Mouse (Mus musculus) myocyte (in vitro differentiated cells): ENCODE measurements around the gene Boc. TPM values are rescaled to one million over a fixed set of nuclear protein-coding genes. Genes with fewer than 3 reads are reported as not detected.

Experiments used
- H3K27me3 ChIP-seq: one replicate; pipeline ENCODE4 v1.6.1; 2011; ENCODE audit not compliant: control insufficient read depth, insufficient read depth, insufficient read length
- H3K36me3 ChIP-seq: one replicate; pipeline ENCODE4 v1.6.1; 2011; ENCODE audit not compliant: control insufficient read depth, insufficient read depth
- H3K4me2 ChIP-seq: one replicate; pipeline ENCODE4 v1.6.1; 2011; ENCODE audit warnings: low read depth, control low read depth
- H3K4me3 ChIP-seq: one replicate; pipeline ENCODE4 v1.5.1; 2011; ENCODE audit warnings: mild to moderate bottlenecking, control low read depth, moderate library complexity
- H3K79me2 ChIP-seq: one replicate; pipeline ENCODE4 v1.6.1; 2011; ENCODE audit not compliant: control insufficient read depth, insufficient read depth
- H3ac ChIP-seq: one replicate; pipeline ENCODE4 v1.6.1; 2011; ENCODE audit not compliant: control insufficient read depth, insufficient read length
- CEBPB ChIP-seq: IDR thresholded peaks from 2 replicates; pipeline ENCODE4 v1.6.1; 2011; ENCODE audit warnings: mild to moderate bottlenecking, moderate library complexity; ENCODE audit not compliant: poor library complexity, insufficient read depth, severe bottlenecking
- E2F4 ChIP-seq: IDR thresholded peaks from one replicate; pipeline ENCODE4 v1.6.1; 2011; ENCODE audit warnings: mild to moderate bottlenecking, control low read depth, moderate library complexity; ENCODE audit not compliant: insufficient read depth
- MAX ChIP-seq: IDR thresholded peaks from one replicate; pipeline ENCODE4 v1.6.1; 2011; ENCODE audit warnings: low read depth, mild to moderate bottlenecking, control low read depth
- MYOD1 ChIP-seq, 3 experiments: IDR thresholded peaks; one replicate each; pipeline ENCODE4 v1.6.1; 2011; ENCODE audit warnings: control low read depth in 2 of 3, low read depth in 2 of 3, mild to moderate bottlenecking in 2 of 3, moderate library complexity in 1 of 3; ENCODE audit not compliant: insufficient read length in 2 of 3, control insufficient read depth in 1 of 3
- MYOG ChIP-seq, 3 experiments: IDR thresholded peaks; one replicate each; pipeline ENCODE4 v1.6.1; 2011; ENCODE audit warnings: control low read depth in 2 of 3, low read depth in 2 of 3, mild to moderate bottlenecking in 2 of 3; ENCODE audit not compliant: insufficient read length in 2 of 3, control insufficient read depth in 1 of 3, insufficient read depth in 1 of 3
- POLR2A ChIP-seq: IDR thresholded peaks from one replicate; pipeline ENCODE4 v1.6.1; 2011; ENCODE audit warnings: low read depth, mild to moderate bottlenecking, control low read depth, moderate library complexity; ENCODE audit not compliant: insufficient read length
- POLR2AphosphoS2 ChIP-seq: IDR thresholded peaks from one replicate; pipeline ENCODE4 v1.6.1; 2011; ENCODE audit warnings: low read depth, control low read depth; ENCODE audit not compliant: insufficient read length
- REST ChIP-seq: IDR thresholded peaks from one replicate; pipeline ENCODE4 v1.6.1; 2011; ENCODE audit warnings: mild to moderate bottlenecking, control low read depth, moderate library complexity; ENCODE audit not compliant: insufficient read depth, insufficient read length
- SRF ChIP-seq: IDR thresholded peaks from one replicate; pipeline ENCODE4 v1.6.1; 2011; ENCODE audit warnings: low read depth; ENCODE audit not compliant: control insufficient read depth, insufficient read length
- TCF12 ChIP-seq: IDR thresholded peaks from one replicate; pipeline ENCODE4 v1.6.1; 2011; ENCODE audit warnings: mild to moderate bottlenecking, control low read depth; ENCODE audit not compliant: poor library complexity, insufficient read depth, severe bottlenecking
- TCF3 ChIP-seq: IDR thresholded peaks from one replicate; pipeline ENCODE4 v1.6.1; 2011; ENCODE audit warnings: low read depth, control low read depth; ENCODE audit not compliant: insufficient read length
- USF1 ChIP-seq: IDR thresholded peaks from one replicate; pipeline ENCODE4 v1.6.1; 2011; ENCODE audit warnings: low read depth, mild to moderate bottlenecking, control low read depth, moderate library complexity
- polyA plus RNA-seq: library from polyadenylated mRNA; unstranded; fragments of >200 nt; fragmentation: generic; extraction: Trizol; gene quantifications from one replicate; pipeline ENCODE4 v1.2.1, GENCODE M21; 2012; ENCODE audit warnings: missing spikeins

Gene Boc
- polyA plus RNA-seq, 1 experiment: 7.5 TPM

- H3K36me3 ChIP-seq: peaks cover 9% of the 10 kb centered on the region
- TF ChIP-seq TCF12: no peak
- no peak for TF ChIP-seq MYOG (IDR thresholded peaks at IDR 0.05; ENCODE audit: control insufficient read depth in 1 of 3, insufficient read depth in 1 of 3, insufficient read length in 2 of 3, low read depth in 2 of 3)
- no peak for TF ChIP-seq TCF3
- TF ChIP-seq SRF: no peak
- TF ChIP-seq REST: no peak
- TF ChIP-seq POLR2A: no peak
- no peak for TF ChIP-seq CEBPB
- no peak for TF ChIP-seq MYOD1 (IDR thresholded peaks at IDR 0.05; ENCODE audit: control insufficient read depth in 1 of 3, insufficient read length in 2 of 3, low read depth in 2 of 3)
- TF ChIP-seq E2F4: no peak
- no peak for TF ChIP-seq MAX
- TF ChIP-seq POLR2AphosphoS2: no peak
- TF ChIP-seq USF1: no peak
- H3K4me3 ChIP-seq: no peak overlapping the region
- H3K27me3 ChIP-seq: no peaks in the 10 kb centered on the region
- H3K79me2 ChIP-seq: no peaks in the 10 kb centered on the region
- H3ac ChIP-seq: no peak overlapping the region
- peak overlapping the region; percentile 44 for H3K4me2 ChIP-seq
Observed at GRCm38 (mm10) chr16:44494441-44495108, 64.1 kb downstream of the Boc start.

- Histone ChIP-seq H3K79me2 (no peaks in the 10 kb centered on the region), H3ac (no peak overlapping the region), H3K4me3 (no peak overlapping the region), H3K4me2 (peak overlapping the region; percentile 44), H3K36me3 (peaks cover 9% of the 10 kb centered on the region), H3K27me3 (no peaks in the 10 kb centered on the region)
- TF ChIP-seq MYOG (IDR thresholded peaks at IDR 0.05; ENCODE audit: control insufficient read depth in 1 of 3, insufficient read depth in 1 of 3, insufficient read length in 2 of 3, low read depth in 2 of 3) (no peak), E2F4 (no peak), MAX (no peak), TCF3 (no peak), TCF12 (no peak), SRF (no peak), POLR2AphosphoS2 (no peak), USF1 (no peak), CEBPB (no peak), REST (no peak), MYOD1 (IDR thresholded peaks at IDR 0.05; ENCODE audit: control insufficient read depth in 1 of 3, insufficient read length in 2 of 3, low read depth in 2 of 3) (no peak), POLR2A (no peak)
Observed at GRCm38 (mm10) chr16:44493868-44494267, 64.8 kb downstream of the Boc start.

- Histone ChIP-seq H3K4me3 (no peak overlapping the region), H3ac (no peak overlapping the region), H3K36me3 (no peaks in the 10 kb centered on the region), H3K27me3 (no peaks in the 10 kb centered on the region), H3K4me2 (no peak overlapping the region), H3K79me2 (no peaks in the 10 kb centered on the region)
- TF ChIP-seq USF1 (no peak), POLR2AphosphoS2 (no peak)
Observed at GRCm38 (mm10) chr16:44492706-44493105, 66.0 kb downstream of the Boc start.

- no peaks in the 10 kb centered on the region for H3K36me3 ChIP-seq
- no peak for TF ChIP-seq MYOG (IDR thresholded peaks at IDR 0.05; ENCODE audit: control insufficient read depth in 1 of 3, insufficient read depth in 1 of 3, insufficient read length in 2 of 3, low read depth in 2 of 3)
Observed at GRCm38 (mm10) chr16:44492151-44492550, 66.5 kb downstream of the Boc start.

GRCm38 (mm10) chr16:44491051-44491450, 67.6 kb downstream of the Boc start:
- H3ac ChIP-seq: no peak overlapping the region
- no peaks in the 10 kb centered on the region for H3K36me3 ChIP-seq
- no peak for TF ChIP-seq SRF
- TF ChIP-seq MYOD1 (IDR thresholded peaks at IDR 0.05; ENCODE audit: control insufficient read depth in 1 of 3, insufficient read length in 2 of 3, low read depth in 2 of 3): no peak
- TF ChIP-seq TCF3: no peak
- no peak for TF ChIP-seq USF1
- no peak for TF ChIP-seq MAX
- TF ChIP-seq REST: no peak
- TF ChIP-seq E2F4: no peak
- TF ChIP-seq TCF12: no peak
- no peak for TF ChIP-seq POLR2AphosphoS2
- no peak for TF ChIP-seq CEBPB
- TF ChIP-seq MYOG (IDR thresholded peaks at IDR 0.05; ENCODE audit: control insufficient read depth in 1 of 3, insufficient read depth in 1 of 3, insufficient read length in 2 of 3, low read depth in 2 of 3): no peak
- TF ChIP-seq POLR2A: no peak
- H3K27me3 ChIP-seq: no peaks in the 10 kb centered on the region
- H3K79me2 ChIP-seq: no peaks in the 10 kb centered on the region
- H3K4me3 ChIP-seq: no peak overlapping the region
- peak overlapping the region; percentile 24 for H3K4me2 ChIP-seq

More at GRCm38 (mm10) chr16:44492151-44492550, 66.5 kb downstream of the Boc start:
- Histone ChIP-seq H3ac (no peak overlapping the region), H3K27me3 (no peaks in the 10 kb centered on the region), H3K4me2 (no peak overlapping the region), H3K79me2 (no peaks in the 10 kb centered on the region), H3K4me3 (no peak overlapping the region)
